Mouse (Mus musculus): ENCODE measurements around the gene Lsm14a. TPM values are rescaled to one million over a fixed set of nuclear protein-coding genes. Genes with fewer than 3 reads are reported as not detected.
"Not testable (repeated sequence)": the region's sequence is repeated elsewhere in the genome, so short reads cannot be mapped to it uniquely, and the experiment has no call there.

Lsm14a gene
- polyA plus RNA-seq, 1 experiment from 2014 or later: 97.6 TPM

DNA sequence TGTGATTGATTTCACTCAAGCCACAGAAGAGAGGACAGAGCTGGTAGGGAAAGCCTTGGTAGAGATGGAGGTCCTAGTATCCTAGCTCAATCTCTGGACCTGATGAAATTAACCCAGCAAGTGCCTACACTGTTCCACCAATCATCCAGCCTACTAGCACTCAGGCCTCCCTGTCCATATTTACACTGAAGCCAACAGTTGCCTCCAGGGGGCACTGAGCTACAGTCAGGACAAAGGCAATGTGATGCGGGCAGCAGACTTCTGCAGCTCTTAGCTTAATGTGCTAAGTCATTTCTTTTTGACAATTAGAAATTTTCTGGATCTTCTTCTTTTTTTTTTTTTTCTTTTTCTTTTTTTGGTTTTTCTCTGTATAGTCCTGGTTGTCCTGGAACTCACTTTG, 41.1 kb downstream of the Lsm14a start:
- WGBS: 83% methylated on average over 1 of the region's 1 CpGs
- H3K9me3 ChIP-seq: no peaks in the 10 kb centered on the region
- no peaks in the 10 kb centered on the region for H3K4me1 ChIP-seq
- H3K36me3 ChIP-seq: peaks cover 94% of the 10 kb centered on the region
- H3K27ac ChIP-seq: no peak overlapping the region
- H3K27me3 ChIP-seq: no peaks in the 10 kb centered on the region
- H3K4me2 ChIP-seq (replicated peaks): no peak overlapping the region
- ATAC-seq (ENCODE audit: low FRiP score, low read depth): no peak
- H3K9ac ChIP-seq: no peak overlapping the region
- no peak overlapping the region for H3K4me3 ChIP-seq

DNA sequence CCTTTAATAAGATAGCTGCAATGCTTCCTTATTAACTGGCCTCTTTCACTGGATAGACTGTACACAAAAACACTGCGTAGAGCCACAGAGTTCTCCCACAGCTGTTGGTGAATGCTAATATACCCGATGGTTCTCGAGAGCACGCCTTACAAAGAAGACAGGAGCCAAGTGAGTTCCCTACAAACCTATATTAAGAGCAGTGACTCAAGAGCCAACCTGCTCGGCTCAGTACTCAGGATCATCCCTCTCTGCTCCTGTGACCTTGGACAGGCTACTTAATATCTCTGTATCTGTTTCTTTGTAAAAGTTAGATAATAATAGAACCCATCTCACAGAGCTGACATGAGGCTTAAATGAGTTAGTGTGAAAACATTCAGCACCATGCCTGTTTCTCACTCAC, 42.9 kb downstream of the Lsm14a start:
- no peak for ATAC-seq (ENCODE audit: low FRiP score, low read depth)
- Histone ChIP-seq H3K9me3 (no peaks in the 10 kb centered on the region), H3K27me3 (no peaks in the 10 kb centered on the region), H3K4me1 (no peaks in the 10 kb centered on the region), H3K36me3 (peaks cover 94% of the 10 kb centered on the region), H3K9ac (no peak overlapping the region), H3K27ac (no peak overlapping the region), H3K4me3 (no peak overlapping the region), H3K4me2 (replicated peaks) (no peak overlapping the region)
- 96% methylated on average over 5 of the region's 5 CpGs for WGBS

DNA sequence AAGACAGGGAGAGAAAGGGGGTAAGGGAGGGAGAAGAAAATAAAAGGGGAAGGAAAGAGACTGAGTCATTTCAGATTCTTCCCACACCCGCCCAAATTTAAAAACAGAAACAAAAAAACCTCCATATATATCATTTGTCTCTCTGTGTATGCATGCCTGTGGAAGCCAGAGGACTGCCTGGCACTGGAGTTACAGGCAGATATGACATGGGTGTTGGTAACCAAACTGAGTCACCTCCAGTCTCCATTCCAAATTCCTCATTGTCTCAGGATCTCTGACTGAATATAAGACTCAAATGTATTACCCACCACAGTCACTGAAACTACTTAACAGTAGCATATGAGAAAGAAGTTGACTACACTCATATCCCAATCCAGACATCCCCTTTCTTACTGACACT, 45.1 kb downstream of the Lsm14a start:
- Histone ChIP-seq H3K4me1 (no peaks in the 10 kb centered on the region), H3K9ac (no peak overlapping the region), H3K4me2 (replicated peaks) (no peak overlapping the region), H3K9me3 (no peaks in the 10 kb centered on the region), H3K27ac (no peak overlapping the region), H3K4me3 (no peak overlapping the region), H3K27me3 (no peaks in the 10 kb centered on the region), H3K36me3 (peaks cover 88% of the 10 kb centered on the region)
- WGBS: 86% methylated on average over 1 of the region's 1 CpGs
- ATAC-seq (ENCODE audit: low FRiP score, low read depth): no peak

DNA sequence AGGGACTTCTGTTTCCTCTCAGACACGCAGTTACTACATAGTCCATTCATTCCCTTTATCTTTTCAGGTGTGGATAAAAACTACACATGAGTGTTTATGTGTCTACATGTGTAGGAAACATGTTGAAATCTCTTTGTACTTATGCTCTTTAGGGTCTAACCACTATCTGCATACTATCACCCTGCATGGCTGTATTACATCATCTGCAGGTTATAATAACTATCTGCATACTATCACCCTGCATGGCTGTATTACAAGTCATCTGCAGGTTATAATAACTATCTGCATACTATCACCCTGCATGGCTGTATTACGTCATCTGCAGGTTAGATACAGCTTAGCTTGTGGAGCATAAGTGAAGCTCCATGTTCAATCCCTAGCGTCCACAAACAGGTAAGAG, 46.1 kb downstream of the Lsm14a start:
- Histone ChIP-seq H3K4me2 (replicated peaks) (no peak overlapping the region), H3K9ac (no peak overlapping the region), H3K4me3 (no peak overlapping the region), H3K9me3 (no peaks in the 10 kb centered on the region), H3K4me1 (no peaks in the 10 kb centered on the region), H3K36me3 (peaks cover 88% of the 10 kb centered on the region), H3K27ac (no peak overlapping the region), H3K27me3 (no peaks in the 10 kb centered on the region)
- ATAC-seq (ENCODE audit: low FRiP score, low read depth): no peak
- 92% methylated on average over 3 of the region's 3 CpGs for WGBS

DNA sequence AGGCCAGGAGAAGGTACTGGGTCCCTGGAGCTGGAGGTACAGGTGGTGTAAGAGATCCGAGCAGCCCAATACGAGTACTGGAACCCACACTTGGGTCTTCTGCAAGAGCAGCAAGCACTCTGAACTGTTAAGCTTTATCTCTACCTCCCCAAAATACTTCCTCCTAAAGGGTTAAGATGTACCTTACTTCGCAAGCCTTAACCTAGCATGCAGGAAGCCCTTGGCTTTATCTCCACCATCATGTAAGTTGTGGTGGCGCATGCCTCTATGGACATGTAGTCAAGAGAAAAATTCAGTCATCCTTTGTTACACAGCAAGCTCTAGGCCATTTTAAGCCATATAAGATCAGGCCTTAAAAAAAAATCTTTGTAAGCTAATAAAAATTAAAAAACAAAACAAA, 46.6 kb downstream of the Lsm14a start:
- ATAC-seq (ENCODE audit: low FRiP score, low read depth): no peak
- Histone ChIP-seq H3K4me2 (replicated peaks) (no peak overlapping the region), H3K4me1 (no peaks in the 10 kb centered on the region), H3K27me3 (no peaks in the 10 kb centered on the region), H3K9ac (no peak overlapping the region), H3K27ac (no peak overlapping the region), H3K9me3 (no peaks in the 10 kb centered on the region), H3K36me3 (peaks cover 88% of the 10 kb centered on the region), H3K4me3 (no peak overlapping the region)
- WGBS: 95% methylated on average over 4 of the region's 4 CpGs

DNA sequence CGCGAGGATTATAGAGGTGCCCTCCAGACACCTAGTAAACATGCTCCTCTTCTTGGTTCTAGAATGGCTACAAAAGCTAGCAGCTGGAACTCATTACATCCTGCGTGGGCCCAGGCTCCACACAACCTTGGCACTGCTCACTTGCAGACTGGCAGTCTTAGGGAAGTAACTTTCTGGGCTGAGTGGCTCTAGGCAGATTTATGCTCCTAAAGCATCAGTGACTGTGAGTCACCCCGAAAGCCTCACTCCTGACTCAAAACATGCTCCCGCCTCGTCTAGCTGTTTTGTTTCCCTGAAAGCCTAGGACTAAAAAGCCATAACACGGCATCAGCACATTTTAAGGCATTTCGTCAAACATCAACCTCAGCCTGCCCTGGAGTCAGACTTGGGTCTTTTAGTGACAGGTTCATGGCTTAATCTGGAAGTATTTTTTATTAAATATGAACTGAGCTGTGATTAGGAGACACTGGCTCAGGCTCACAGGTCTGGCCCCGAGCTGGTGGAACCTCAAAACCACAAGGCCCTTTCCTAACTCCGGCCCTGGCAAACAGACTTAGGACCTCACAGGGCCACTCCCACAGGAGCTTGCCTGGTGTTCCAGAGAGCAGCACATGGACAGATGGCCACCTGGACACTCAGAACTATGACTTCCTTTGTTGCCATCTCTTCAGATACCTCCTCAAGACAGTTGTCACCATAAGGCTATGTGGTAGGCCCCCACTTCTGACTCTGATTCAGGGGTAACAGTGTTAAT, 50.9 kb downstream of the Lsm14a start:
- H3K4me3 ChIP-seq: no peak overlapping the region
- no peak overlapping the region for H3K9ac ChIP-seq

DNA sequence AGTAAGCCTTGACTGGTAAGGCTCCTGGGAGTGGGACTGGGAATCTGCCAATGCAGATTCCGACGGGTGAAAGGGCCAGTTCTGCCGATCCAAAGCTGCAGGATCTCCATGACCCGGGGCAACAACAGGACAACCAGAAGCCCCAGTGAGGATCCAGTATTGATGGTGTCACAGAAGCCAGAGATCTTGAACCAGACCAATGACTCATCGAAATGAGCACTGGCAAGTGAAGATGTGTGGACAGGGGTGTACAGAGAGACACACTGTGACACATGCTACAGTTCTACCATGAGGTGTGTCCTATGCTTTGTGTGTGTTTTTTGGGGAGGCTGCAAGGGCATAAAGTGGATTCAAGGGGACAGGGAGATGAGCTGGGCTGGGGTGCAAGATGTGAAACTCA, 52.3 kb downstream of the Lsm14a start:
- H3K36me3 ChIP-seq: peaks cover 59% of the 10 kb centered on the region
- no peak overlapping the region for H3K4me3 ChIP-seq
- ATAC-seq (ENCODE audit: low FRiP score, low read depth): no peak
- H3K9ac ChIP-seq: no peak overlapping the region
- no peak overlapping the region for H3K4me2 ChIP-seq (replicated peaks)
- no peak overlapping the region for H3K27ac ChIP-seq
- H3K9me3 ChIP-seq: no peaks in the 10 kb centered on the region
- 93% methylated on average over 5 of the region's 5 CpGs for WGBS
- peaks cover 10% of the 10 kb centered on the region for H3K4me1 ChIP-seq
- H3K27me3 ChIP-seq: no peaks in the 10 kb centered on the region

More for the DNA sequence above, 50.9 kb downstream of the Lsm14a start:
- H3K4me2 ChIP-seq (replicated peaks): no peak overlapping the region
- ATAC-seq (ENCODE audit: low FRiP score, low read depth): no peak
- H3K4me1 ChIP-seq: peaks cover 10% of the 10 kb centered on the region
- H3K27me3 ChIP-seq: no peaks in the 10 kb centered on the region
- H3K9me3 ChIP-seq: no peaks in the 10 kb centered on the region
- H3K36me3 ChIP-seq: peaks cover 70% of the 10 kb centered on the region
- no peak overlapping the region for H3K27ac ChIP-seq
- WGBS: 68% methylated on average over 10 of the region's 10 CpGs

DNA sequence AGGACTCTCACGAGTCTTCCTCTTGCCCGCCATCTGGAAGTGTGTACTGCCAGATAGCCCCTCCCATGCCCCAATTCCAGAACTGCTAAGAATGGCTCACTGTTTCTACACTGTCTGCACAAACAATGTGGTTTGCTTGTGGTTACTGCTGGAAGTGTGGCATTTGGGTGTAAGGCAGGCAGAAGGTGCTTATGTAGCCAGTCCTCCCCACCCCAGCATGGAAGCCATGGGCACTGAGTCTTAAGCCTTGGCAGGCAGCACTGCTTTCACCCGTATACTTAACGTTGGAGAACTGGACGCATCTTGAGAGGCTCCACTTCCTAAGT, 54.0 kb downstream of the Lsm14a start:
- no peak overlapping the region for H3K4me3 ChIP-seq
- peaks cover 10% of the 10 kb centered on the region for H3K4me1 ChIP-seq
- H3K9me3 ChIP-seq: no peaks in the 10 kb centered on the region
- no peaks in the 10 kb centered on the region for H3K27me3 ChIP-seq
- H3K9ac ChIP-seq: no peak overlapping the region
- peak overlapping the region; percentile 52 for H3K27ac ChIP-seq
- WGBS: 66% methylated on average over 5 of the region's 5 CpGs
- 0 out of 2 replicates have a peak, but pooled peaks have one; percentile 29 for ATAC-seq (ENCODE audit: low FRiP score, low read depth)
- peaks cover 51% of the 10 kb centered on the region for H3K36me3 ChIP-seq
- H3K4me2 ChIP-seq (replicated peaks): no peak overlapping the region

DNA sequence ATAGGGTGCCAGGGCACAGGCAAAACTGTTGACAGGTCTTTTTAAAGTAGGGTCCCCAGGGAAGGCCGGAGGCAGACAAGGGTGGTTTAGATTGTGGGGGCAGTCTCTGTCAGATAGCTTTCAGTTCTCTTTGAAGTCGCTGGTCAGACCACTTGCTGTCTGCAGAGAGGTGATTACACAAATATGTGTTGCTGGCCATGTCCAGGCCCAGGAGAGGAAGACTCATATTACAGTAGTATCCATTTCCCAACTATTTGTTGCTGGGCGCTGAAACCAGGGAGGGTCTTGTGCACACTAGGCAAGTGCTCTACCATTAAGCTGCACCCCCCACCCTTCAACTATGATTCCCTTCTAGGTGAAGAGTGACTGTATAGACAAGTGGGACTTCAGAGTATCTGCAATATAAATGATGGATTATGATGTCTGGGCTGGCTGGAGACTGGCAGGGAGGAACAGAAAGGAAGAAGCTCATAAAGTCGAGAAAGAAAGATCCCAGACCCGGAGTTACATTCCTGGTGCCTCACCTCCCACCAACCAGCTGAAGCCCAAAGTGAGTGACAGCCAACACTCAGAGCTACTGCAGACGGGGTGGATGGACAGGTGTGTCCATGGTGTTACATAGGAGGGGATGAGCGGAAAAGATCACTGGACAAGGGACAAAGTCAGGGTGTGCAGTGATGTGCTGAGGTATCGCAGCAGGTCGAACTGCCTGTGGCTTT, 54.5 kb downstream of the Lsm14a start:
- peaks cover 46% of the 10 kb centered on the region for H3K36me3 ChIP-seq
- H3K9me3 ChIP-seq: no peaks in the 10 kb centered on the region
- no peak overlapping the region for H3K4me3 ChIP-seq
- WGBS: 36% methylated on average over 9 of the region's 9 CpGs
- H3K9ac ChIP-seq: no peak overlapping the region
- peaks cover 10% of the 10 kb centered on the region for H3K4me1 ChIP-seq
- 0 out of 2 replicates have a peak, but pooled peaks have one; percentile 51 for ATAC-seq (ENCODE audit: low FRiP score, low read depth)
- peak overlapping the region; percentile 52; the same call in 1 of the 2 replicates for H3K27ac ChIP-seq
- H3K4me2 ChIP-seq (replicated peaks): no peak overlapping the region
- no peaks in the 10 kb centered on the region for H3K27me3 ChIP-seq

DNA sequence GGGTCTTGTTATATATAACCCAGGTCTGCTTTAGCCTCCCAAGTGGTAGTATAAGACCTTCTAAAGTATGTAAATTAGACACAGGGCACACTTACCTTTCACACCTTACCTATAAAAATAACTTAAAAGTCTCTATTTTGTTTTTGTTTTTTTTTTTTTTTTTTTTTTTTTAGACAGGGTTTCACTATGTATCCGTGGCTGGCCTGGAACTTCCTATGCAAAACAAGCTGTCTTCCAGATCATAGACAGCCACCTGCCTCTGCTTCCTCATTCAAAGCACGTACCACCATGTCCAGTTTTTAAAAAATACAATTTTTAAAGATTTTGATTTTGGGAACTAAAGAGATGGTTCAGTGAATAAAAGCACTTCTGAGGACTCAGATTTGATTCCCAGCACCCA, 55.8 kb downstream of the Lsm14a start:
- H3K9ac ChIP-seq: no peak overlapping the region
- 87% methylated on average over 2 of the region's 2 CpGs for WGBS
- no peak overlapping the region for H3K27ac ChIP-seq

DNA sequence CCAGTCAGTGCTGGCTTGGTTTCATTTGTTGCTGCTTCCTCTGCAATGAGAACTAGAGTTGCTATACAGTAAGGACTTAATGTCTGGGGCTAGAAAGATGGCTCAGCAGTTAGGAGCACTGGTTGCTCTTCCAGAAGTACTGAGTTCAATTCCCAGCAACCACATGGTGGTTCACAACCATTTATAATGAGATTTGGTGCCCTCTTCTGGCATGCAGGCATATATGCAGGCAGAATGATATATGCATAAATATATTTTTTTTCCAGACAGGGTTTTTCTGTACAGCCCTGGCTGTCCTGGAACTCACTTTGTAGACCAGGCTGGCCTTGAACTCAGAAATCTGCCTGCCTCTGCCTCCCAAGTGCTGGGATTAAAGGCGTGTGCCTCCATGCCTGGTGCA, 56.6 kb downstream of the Lsm14a start:
- peaks cover 25% of the 10 kb centered on the region for H3K36me3 ChIP-seq
- not testable (repeated sequence) for H3K4me2 ChIP-seq (replicated peaks); H3K9ac ChIP-seq; H3K27me3 ChIP-seq; H3K27ac ChIP-seq; H3K9me3 ChIP-seq; ATAC-seq (ENCODE audit: low FRiP score, low read depth); H3K4me3 ChIP-seq
- peaks cover 10% of the 10 kb centered on the region for H3K4me1 ChIP-seq
- 82% methylated on average over 1 of the region's 1 CpGs for WGBS

More for the DNA sequence above, 55.8 kb downstream of the Lsm14a start:
- no peak overlapping the region for H3K4me3 ChIP-seq
- peaks cover 10% of the 10 kb centered on the region for H3K4me1 ChIP-seq
- no peak overlapping the region for H3K4me2 ChIP-seq (replicated peaks)
- peaks cover 32% of the 10 kb centered on the region for H3K36me3 ChIP-seq
- H3K27me3 ChIP-seq: no peaks in the 10 kb centered on the region
- H3K9me3 ChIP-seq: no peaks in the 10 kb centered on the region
- no peak for ATAC-seq (ENCODE audit: low FRiP score, low read depth)

DNA sequence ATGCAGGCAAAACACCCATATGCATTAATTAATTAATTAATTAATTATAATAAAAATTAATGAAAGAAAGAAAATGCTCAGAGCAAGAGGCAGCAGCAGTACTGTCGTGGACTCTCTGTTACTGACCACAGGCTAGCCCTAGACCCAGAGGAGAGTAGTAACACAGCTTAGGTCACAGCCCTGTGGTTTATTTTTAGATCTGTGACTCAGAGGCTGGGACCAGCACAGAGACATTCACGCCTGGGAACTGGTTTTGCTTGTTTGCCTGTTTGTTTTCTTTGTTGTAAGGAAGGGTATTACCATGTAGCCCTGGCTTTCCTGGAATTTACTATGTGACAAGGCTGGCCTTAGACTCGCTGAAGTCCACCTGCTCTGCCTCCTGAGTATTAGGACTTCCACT, 65.6 kb downstream of the Lsm14a start:
- Histone ChIP-seq H3K4me2 (replicated peaks) (no peak overlapping the region), H3K9ac (no peak overlapping the region), H3K27me3 (no peaks in the 10 kb centered on the region), H3K36me3 (no peaks in the 10 kb centered on the region), H3K4me3 (no peak overlapping the region), H3K4me1 (no peaks in the 10 kb centered on the region), H3K9me3 (peaks cover 8% of the 10 kb centered on the region; the same call in 1 of the 2 replicates), H3K27ac (no peak overlapping the region)
- 47% methylated on average over 3 of the region's 3 CpGs for WGBS
- ATAC-seq (ENCODE audit: low FRiP score, low read depth): no peak
